Mouse (Mus musculus) forebrain, embryonic 14.5 days (tissue): ENCODE data around the gene Rpl3l. TPM values are rescaled to one million over a fixed set of nuclear protein-coding genes. Genes with fewer than 3 reads are reported as not detected.

Experiments
- ATAC-seq: fragments of 200-750 bp; cut with Nextera tagmentation; 2 replicates; pipeline ENCODE4 v1.8.0; 2017; ENCODE audit warnings: mild to moderate bottlenecking, moderate library complexity
- DNase-seq: peaks from one replicate; pipeline ENCODE4 v3.0.0-alpha.2; 2015; ENCODE audit warnings: low spot score
- H3K27ac ChIP-seq: fragments of 300-500 bp; sonication (generic); 2 replicates; pipeline ENCODE4 v1.5.1; 2014; ENCODE audit warnings: low read depth, mild to moderate bottlenecking, control low read depth, low read length, moderate library complexity
- H3K27me3 ChIP-seq: fragments of 300-500 bp; sonication (generic); replicated peaks from 2 replicates; pipeline ENCODE4 v1.6.1; 2014; ENCODE audit warnings: low read length, control low read depth, mixed read lengths; ENCODE audit not compliant: control insufficient read depth, insufficient read depth
- H3K36me3 ChIP-seq: fragments of 300-500 bp; sonication (generic); 2 replicates; pipeline ENCODE4 v1.6.1; 2014; ENCODE audit warnings: low read length, control low read depth; ENCODE audit not compliant: control insufficient read depth, insufficient read depth
- H3K4me1 ChIP-seq: fragments of 300-500 bp; sonication (generic); 2 replicates; pipeline ENCODE4 v1.6.1; 2014; ENCODE audit warnings: antibody characterized with exemption, low read length, control low read depth; ENCODE audit not compliant: control insufficient read depth, insufficient read depth
- H3K4me2 ChIP-seq: fragments of 300-500 bp; sonication (generic); 2 replicates; pipeline ENCODE4 v1.6.1; 2014; ENCODE audit warnings: mild to moderate bottlenecking, control low read depth, low read length
- H3K4me3 ChIP-seq: fragments of 300-500 bp; sonication (generic); 2 replicates; pipeline ENCODE4 v1.5.1; 2014; ENCODE audit warnings: low read depth, low read length, control low read depth
- H3K9ac ChIP-seq: fragments of 300-500 bp; sonication (generic); 2 replicates; pipeline ENCODE4 v1.6.1; 2014; ENCODE audit warnings: mild to moderate bottlenecking, low read length, control low read depth, moderate library complexity
- H3K9me3 ChIP-seq: fragments of 300-500 bp; sonication (generic); replicated peaks from 2 replicates; pipeline ENCODE4 v1.6.1; 2016; ENCODE audit warnings: low read length, control low read depth, mixed read lengths; ENCODE audit not compliant: control insufficient read depth
- WGBS: fragments of 180-500 bp; shearing (Covaris S2); extraction: QIAGEN DNeasy Blood & Tissue Kit; methylation state at CpG from one replicate; pipeline ENCODE4 v1.1.7; 2014; 5-methylcytosine and 5-hydroxymethylcytosine counted together
- polyA plus RNA-seq: library from polyadenylated mRNA; unstranded; fragments of >200 nt; fragmentation: Nextera tagmentation; extraction: Ambion mirVana; gene quantifications from 2 replicates; pipeline ENCODE4 v1.2.1, GENCODE M21; 2014

Rpl3l gene
- polyA plus RNA-seq, 1 experiment from 2014 or later, result not detected

- peak; percentile 82 for ATAC-seq
- WGBS, result 17% methylated on average over 7 of the region's 7 CpGs
- Histone ChIP-seq H3K36me3 (no peaks in the 10 kb centered on the region), H3K27ac (no peak overlapping the region), H3K4me3 (no peak overlapping the region), H3K9ac (no peak overlapping the region; the same call in 1 of the 2 replicates), H3K4me2 (no peak overlapping the region), H3K27me3 (peaks cover 6% of the 10 kb centered on the region; the same call in 1 of the 2 replicates), H3K4me1 (no peaks in the 10 kb centered on the region), H3K9me3 (no peaks in the 10 kb centered on the region)
- DNase-seq, result peak; percentile 94
Measured at GRCm38 (mm10) chr17:24745526-24746497, 18.2 kb downstream of the Rpl3l start.

GRCm38 (mm10) chr17:24746986-24747385 is 19.4 kb downstream of the Rpl3l start:
- no peak for DNase-seq

GRCm38 (mm10) chr17:24751528-24751927 is 23.9 kb downstream of the Rpl3l start:
- Histone ChIP-seq H3K27ac (no peak overlapping the region), H3K36me3 (no peaks in the 10 kb centered on the region), H3K4me2 (no peak overlapping the region), H3K4me3 (no peak overlapping the region), H3K9ac (no peak overlapping the region), H3K9me3 (no peaks in the 10 kb centered on the region), H3K4me1 (peaks cover 8% of the 10 kb centered on the region), H3K27me3 (peaks cover 55% of the 10 kb centered on the region)
- DNase-seq (no peak), ATAC-seq (no peak)
- 16% methylated on average over 4 of the region's 4 CpGs for WGBS

More at GRCm38 (mm10) chr17:24746986-24747385, 19.4 kb downstream of the Rpl3l start:
- H3K4me3 ChIP-seq, result no peak overlapping the region
- 50% methylated on average over 4 of the region's 4 CpGs for WGBS
- H3K4me1 ChIP-seq, result no peaks in the 10 kb centered on the region
- peaks cover 13% of the 10 kb centered on the region for H3K27me3 ChIP-seq
- H3K9ac ChIP-seq, result no peak overlapping the region
- H3K4me2 ChIP-seq, result no peak overlapping the region
- H3K27ac ChIP-seq, result no peak overlapping the region
- H3K36me3 ChIP-seq, result no peaks in the 10 kb centered on the region
- no peaks in the 10 kb centered on the region for H3K9me3 ChIP-seq
- ATAC-seq, result no peak

GRCm38 (mm10) chr17:24752415-24753394 is 25.1 kb downstream of the Rpl3l start, which contains the start of gene Hs3st6:
Gene Hs3st6 (plus strand): TSS chr17:24752988.
- H3K4me2 ChIP-seq, result peak within 1 kb of the TSS; percentile 78
- WGBS, result 1% methylated on average over 65 of the region's 82 CpGs
- peak within 1 kb of the TSS; percentile 41 for H3K4me3 ChIP-seq
- H3K36me3 ChIP-seq, result no peaks in the 10 kb centered on the region
- peaks cover 8% of the 10 kb centered on the region for H3K4me1 ChIP-seq
- peak within 1 kb of the TSS; percentile 40 for H3K9ac ChIP-seq
- peak; percentile 85 for ATAC-seq
- no peaks in the 10 kb centered on the region for H3K9me3 ChIP-seq
- H3K27me3 ChIP-seq, result peaks cover 55% of the 10 kb centered on the region
- DNase-seq, result peak; percentile 29
- no peak within 1 kb of the TSS for H3K27ac ChIP-seq

- Histone ChIP-seq H3K36me3 (no peaks in the 10 kb centered on the region), H3K9ac (no peak overlapping the region), H3K9me3 (no peaks in the 10 kb centered on the region), H3K4me3 (no peak overlapping the region), H3K4me2 (no peak overlapping the region), H3K4me1 (peaks cover 7% of the 10 kb centered on the region), H3K27ac (no peak overlapping the region), H3K27me3 (peaks cover 37% of the 10 kb centered on the region)
- DNase-seq (no peak), ATAC-seq (no peak)
- 100% methylated on average over 1 of the region's 1 CpGs for WGBS
Measured at GRCm38 (mm10) chr17:24757394-24757793, 29.8 kb downstream of the Rpl3l start.

GRCm38 (mm10) chr17:24761121-24761520 is 33.5 kb downstream of the Rpl3l start:
- Histone ChIP-seq H3K4me3 (no peak overlapping the region), H3K4me2 (no peak overlapping the region), H3K27me3 (0 out of 2 replicates have a peak, but pooled peaks cover under 1% of the 10 kb centered on the region), H3K27ac (no peak overlapping the region), H3K9me3 (no peaks in the 10 kb centered on the region), H3K4me1 (no peaks in the 10 kb centered on the region), H3K9ac (no peak overlapping the region), H3K36me3 (no peaks in the 10 kb centered on the region)
- WGBS, result 56% methylated on average over 5 of the region's 5 CpGs
- ATAC-seq, result no peak
- DNase-seq, result no peak

- Histone ChIP-seq H3K27me3 (no peaks in the 10 kb centered on the region), H3K9me3 (no peaks in the 10 kb centered on the region), H3K27ac (no peak overlapping the region), H3K9ac (no peak overlapping the region), H3K4me2 (no peak overlapping the region), H3K4me3 (no peak overlapping the region), H3K4me1 (no peaks in the 10 kb centered on the region), H3K36me3 (no peaks in the 10 kb centered on the region)
- WGBS, result 56% methylated on average over 21 of the region's 22 CpGs
- DNase-seq, result peak; percentile 14
- ATAC-seq, result no peak
Measured at GRCm38 (mm10) chr17:24765016-24765905, 37.6 kb downstream of the Rpl3l start.
